8 mouse cellular contexts compared by ENCODE assay signal in the genomic region with DNA sequence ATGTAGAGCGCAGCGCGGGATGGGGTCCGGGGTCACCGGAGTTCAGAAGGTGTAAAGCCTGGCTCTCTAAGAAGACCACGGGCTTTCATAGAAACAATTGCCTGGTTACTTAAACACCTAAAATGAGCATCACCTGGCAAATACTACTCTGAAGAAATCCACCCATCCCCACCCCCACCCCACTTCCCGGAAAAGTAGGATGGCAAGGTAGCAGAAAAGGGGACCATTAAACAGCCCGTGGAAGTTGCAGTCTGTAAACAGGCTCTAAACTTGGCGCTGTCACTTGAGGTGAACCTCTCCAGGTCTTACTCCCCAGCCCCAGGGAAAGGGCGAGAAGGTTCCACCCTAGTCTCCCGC. TPM values are rescaled to one million over a fixed set of nuclear protein-coding genes. Genes with fewer than 3 reads are reported as not detected.
A peak's percentile ranks its signal among the peaks of the same experiment; 100 is the strongest.
DNase-seq lines count a peak whose midpoint lies in the region; ATAC-seq and TF ChIP-seq lines count a peak whose summit lies in the region.

No protein-coding gene starts in this region.

- peak overlapping the region; percentile 98 for H3K4me2 ChIP-seq in kidney, embryonic 14.5 days (replicated peaks; ENCODE audit: low read depth, low read length)
- H3K4me2 ChIP-seq in embryonic facial prominence, embryonic 12.5 days (replicated peaks), result peak overlapping the region; percentile 98
- peak overlapping the region; percentile 98 for H3K4me2 ChIP-seq in hindbrain, postnatal 0 days (ENCODE audit: low read depth, low read length)
- H3K4me2 ChIP-seq in midbrain, postnatal 0 days (ENCODE audit: low read depth, low read length, poor library complexity, severe bottlenecking), result peak overlapping the region; percentile 98

- no peak for TF ChIP-seq CTCF in hindbrain, postnatal 0 days (IDR thresholded peaks at IDR 0.05; ENCODE audit: low read depth)
- no peak for TF ChIP-seq CTCF in midbrain, postnatal 0 days (IDR thresholded peaks at IDR 0.05)

- under 1% methylated on average over 11 of the region's 11 CpGs for WGBS in kidney, embryonic 14.5 days
- WGBS in embryonic facial prominence, embryonic 12.5 days, result under 1% methylated on average over 11 of the region's 11 CpGs
- 1% methylated on average over 11 of the region's 11 CpGs for WGBS in hindbrain, postnatal 0 days
- 0% methylated on average over 11 of the region's 11 CpGs for WGBS in midbrain, postnatal 0 days

- peak overlapping the region; percentile 70 for H3K4me3 ChIP-seq in kidney, embryonic 14.5 days (ENCODE audit: low read length)
- peak overlapping the region; percentile 68 for H3K4me3 ChIP-seq in embryonic facial prominence, embryonic 12.5 days
- peak overlapping the region; percentile 69 for H3K4me3 ChIP-seq in hindbrain, postnatal 0 days (ENCODE audit: low read length)
- H3K4me3 ChIP-seq in midbrain, postnatal 0 days (ENCODE audit: low read depth, low read length), result peak overlapping the region; percentile 75

- no peaks in the 10 kb centered on the region for H3K9me3 ChIP-seq in kidney, embryonic 14.5 days (ENCODE audit: control insufficient read depth, low read length)
- no peaks in the 10 kb centered on the region for H3K9me3 ChIP-seq in embryonic facial prominence, embryonic 12.5 days
- no peaks in the 10 kb centered on the region for H3K9me3 ChIP-seq in hindbrain, postnatal 0 days (ENCODE audit: low read length)
- no peaks in the 10 kb centered on the region for H3K9me3 ChIP-seq in midbrain, postnatal 0 days (ENCODE audit: low read length)

- peak overlapping the region; percentile 64; the same call in 1 of the 2 replicates for H3K9ac ChIP-seq in kidney, embryonic 14.5 days (ENCODE audit: low read depth, low read length)
- H3K9ac ChIP-seq in embryonic facial prominence, embryonic 12.5 days, result peak overlapping the region; percentile 77
- peak overlapping the region; percentile 61 for H3K9ac ChIP-seq in hindbrain, postnatal 0 days (replicated peaks; ENCODE audit: low read length)
- H3K9ac ChIP-seq in midbrain, postnatal 0 days (replicated peaks; ENCODE audit: low read length, poor library complexity, severe bottlenecking), result peak overlapping the region; percentile 58

- no peak overlapping the region for H3K27ac ChIP-seq in kidney, embryonic 14.5 days (ENCODE audit: low read depth, low read length)
- no peak overlapping the region for H3K27ac ChIP-seq in embryonic facial prominence, embryonic 12.5 days
- 0 out of 2 replicates have a peak overlapping the region, but pooled peaks have one; percentile 59 for H3K27ac ChIP-seq in hindbrain, postnatal 0 days
- H3K27ac ChIP-seq in midbrain, postnatal 0 days (ENCODE audit: low read depth, low read length), result no peak overlapping the region; the same call in 1 of the 2 replicates

- 0 out of 2 replicates have a peak, but pooled peaks have one; percentile 25 for ATAC-seq in kidney, embryonic 14.5 days (ENCODE audit: low FRiP score, low TSS enrichment)
- ATAC-seq in embryonic facial prominence, embryonic 12.5 days (ENCODE audit: insufficient number of reproducible peaks, insufficient read depth, low FRiP score, low TSS enrichment), result no peak
- ATAC-seq in hindbrain, postnatal 0 days, result no peak
- peak; percentile 28; the same call in 1 of the 2 replicates for ATAC-seq in midbrain, postnatal 0 days (ENCODE audit: low FRiP score)

- no peaks in the 10 kb centered on the region for H3K36me3 ChIP-seq in kidney, embryonic 14.5 days (ENCODE audit: control insufficient read depth, insufficient read depth, low read length)
- H3K36me3 ChIP-seq in embryonic facial prominence, embryonic 12.5 days, result no peaks in the 10 kb centered on the region
- H3K36me3 ChIP-seq in hindbrain, postnatal 0 days (ENCODE audit: insufficient read depth, low read length), result no peaks in the 10 kb centered on the region
- H3K36me3 ChIP-seq in midbrain, postnatal 0 days (ENCODE audit: insufficient read depth, low read length), result no peaks in the 10 kb centered on the region

- H3K4me1 ChIP-seq in kidney, embryonic 14.5 days (ENCODE audit: control insufficient read depth, insufficient read depth, low read length), result no peaks in the 10 kb centered on the region; the same call in 1 of the 2 replicates
- H3K4me1 ChIP-seq in embryonic facial prominence, embryonic 12.5 days, result 0 out of 2 replicates have a peak, but pooled peaks cover 8% of the 10 kb centered on the region
- H3K4me1 ChIP-seq in hindbrain, postnatal 0 days (ENCODE audit: insufficient read depth, low read length), result no peaks in the 10 kb centered on the region
- H3K4me1 ChIP-seq in midbrain, postnatal 0 days (ENCODE audit: insufficient read depth, low read length), result no peaks in the 10 kb centered on the region

- no peak for DNase-seq in kidney, adult 8-10 months
- no peak for DNase-seq in hindbrain, postnatal 0 days (ENCODE audit: low spot score)
- DNase-seq in midbrain, postnatal 0 days (ENCODE audit: low spot score), result no peak
- no peak for DNase-seq in gastrocnemius, adult 8-10 months (ENCODE audit: low spot score in 2 of 2)
- no peak for DNase-seq in urinary bladder, adult 2 months (ENCODE audit: low spot score)
- no peak for DNase-seq in embryo, embryonic 10 days (ENCODE audit: low spot score)

- H3K27me3 ChIP-seq in kidney, embryonic 14.5 days (ENCODE audit: control insufficient read depth, insufficient read depth, low read length), result peaks cover 57% of the 10 kb centered on the region
- H3K27me3 ChIP-seq in embryonic facial prominence, embryonic 12.5 days, result peaks cover 57% of the 10 kb centered on the region
- H3K27me3 ChIP-seq in hindbrain, postnatal 0 days (ENCODE audit: insufficient read depth, low read length), result no peaks in the 10 kb centered on the region
- peaks cover 6% of the 10 kb centered on the region for H3K27me3 ChIP-seq in midbrain, postnatal 0 days (ENCODE audit: insufficient read depth, low read length)

RNA-seq across cellular contexts. Expression of a gene that starts 0.6 kb away (rescaled TPM):
- polyA plus RNA-seq in kidney, embryonic 14.5 days (2014; fragmentation: Nextera tagmentation; extraction: Ambion mirVana), result 3.9 and 4.4 TPM in 2 replicates
- 12.7 and 14.8 TPM in 2 replicates for polyA plus RNA-seq in embryonic facial prominence, embryonic 12.5 days (2016; fragmentation: Nextera tagmentation; extraction: Ambion mirVana)
- total RNA-seq in hindbrain, postnatal 0 days (2014; rRNA removed), result 27.3 and 39.0 TPM in 2 replicates
- 36.5 and 37.6 TPM in 2 replicates for polyA plus RNA-seq in hindbrain, postnatal 0 days (2015; fragmentation: Nextera tagmentation; extraction: Ambion mirVana)
- 24.0 and 25.5 TPM in 2 replicates for total RNA-seq in midbrain, postnatal 0 days (2014; rRNA removed)
- polyA plus RNA-seq in midbrain, postnatal 0 days (2015; fragmentation: Nextera tagmentation; extraction: Ambion mirVana), result 27.2 and 32.8 TPM in 2 replicates
- total RNA-seq in gastrocnemius, adult 8-10 months (2022), result 1 to 10 TPM in 2 of 4 experiments, under 1 TPM in 2; 0.97 to 1.5 (median 1.0) TPM
- polyA plus RNA-seq in urinary bladder, adult 2 months (2012; rRNA removed), result 4.0 and 4.8 TPM in 2 replicates

Comparison
In these comparisons a context has a peak if more than half of its experiments do, and no peak if none do; other contexts are left out.
1. ATAC-seq: peak in kidney, embryonic 14.5 days (single experiment) and midbrain, postnatal 0 days (single experiment); none in embryonic facial prominence, embryonic 12.5 days (single experiment) and hindbrain, postnatal 0 days (single experiment).
2. Peak in every context shown above with its lines, with median percentiles within 50 percentile points of each other: H3K4me2 ChIP-seq, H3K4me3 ChIP-seq and H3K9ac ChIP-seq.